Mouse (Mus musculus): Measurements from ENCODE around the gene Slc25a36. TPM values are rescaled to one million over a fixed set of nuclear protein-coding genes. Genes with fewer than 3 reads are reported as not detected.
A peak's percentile ranks its signal among the peaks of the same experiment; 100 is the strongest.

Gene Slc25a36
- 100 to 1,000 TPM; 101 to 374 (median 285) TPM for total RNA-seq (2018; cell fraction: chromatin; rRNA removed)
- total RNA-seq (2018; cell fraction: cytosol; rRNA removed), result 10 to 100 TPM; 13.6 to 46.8 (median 28.4) TPM
- 100 to 1,000 TPM in 25 of 26 experiments, 10 to 100 TPM in 1; 99.3 to 306 (median 200) TPM for total RNA-seq (2018; cell fraction: nucleus; rRNA removed)
- 26.4 to 34.9 TPM (median 30.1 TPM) in 3 replicates for polyA plus RNA-seq (2018)

GRCm38 (mm10) chr9:97110571-97111390, at the start of gene Slc25a36:
Gene Slc25a36 (minus strand): TSS chr9:97111157.
- H3K36me3 ChIP-seq (ENCODE audit: inconsistent target), result no peaks in the 10 kb centered on the region
- under 1% methylated on average over 88 of the region's 91 CpGs for WGBS (ENCODE audit: missing documents)
- peaks cover 46% of the 10 kb centered on the region for H3K79me2 ChIP-seq (ENCODE audit: inconsistent target)
- H3K27ac ChIP-seq, result peak within 1 kb of the TSS; percentile 45
- peak within 1 kb of the TSS; percentile 55 for H3K4me3 ChIP-seq (ENCODE audit: inconsistent target)

- no peak overlapping the region for H3K4me3 ChIP-seq (ENCODE audit: inconsistent target)
- 81% methylated on average over 3 of the region's 3 CpGs for WGBS (ENCODE audit: missing documents)
- no peaks in the 10 kb centered on the region for H3K36me3 ChIP-seq (ENCODE audit: inconsistent target)
- H3K79me2 ChIP-seq (ENCODE audit: inconsistent target), result no peaks in the 10 kb centered on the region
- H3K27ac ChIP-seq, result no peak overlapping the region
Observed at GRCm38 (mm10) chr9:97158412-97158811, 47.5 kb upstream of the Slc25a36 start.

GRCm38 (mm10) chr9:97155981-97156380, 45.0 kb upstream of the Slc25a36 start:
- Histone ChIP-seq H3K27ac (no peak overlapping the region), H3K4me3 (ENCODE audit: inconsistent target) (no peak overlapping the region), H3K79me2 (ENCODE audit: inconsistent target) (no peaks in the 10 kb centered on the region), H3K36me3 (ENCODE audit: inconsistent target) (no peaks in the 10 kb centered on the region)
- WGBS (ENCODE audit: missing documents), result 90% methylated on average over 3 of the region's 3 CpGs

- no peak overlapping the region for H3K27ac ChIP-seq
- no peaks in the 10 kb centered on the region for H3K36me3 ChIP-seq (ENCODE audit: inconsistent target)
- H3K79me2 ChIP-seq (ENCODE audit: inconsistent target), result no peaks in the 10 kb centered on the region
- no peak overlapping the region for H3K4me3 ChIP-seq (ENCODE audit: inconsistent target)
- 93% methylated on average over 4 of the region's 4 CpGs for WGBS (ENCODE audit: missing documents)
Observed at GRCm38 (mm10) chr9:97154956-97155355, 44.0 kb upstream of the Slc25a36 start.

- Histone ChIP-seq H3K4me3 (ENCODE audit: inconsistent target) (no peak overlapping the region), H3K27ac (no peak overlapping the region), H3K36me3 (ENCODE audit: inconsistent target) (no peaks in the 10 kb centered on the region), H3K79me2 (ENCODE audit: inconsistent target) (no peaks in the 10 kb centered on the region)
- 89% methylated on average over 3 of the region's 3 CpGs for WGBS (ENCODE audit: missing documents)
Observed at GRCm38 (mm10) chr9:97153006-97153405, 42.0 kb upstream of the Slc25a36 start.

GRCm38 (mm10) chr9:97147270-97147669, 36.3 kb upstream of the Slc25a36 start:
- no peaks in the 10 kb centered on the region for H3K36me3 ChIP-seq (ENCODE audit: inconsistent target)
- no peak overlapping the region for H3K27ac ChIP-seq
- 70% methylated on average over 2 of the region's 2 CpGs for WGBS (ENCODE audit: missing documents)
- no peak overlapping the region for H3K4me3 ChIP-seq (ENCODE audit: inconsistent target)
- H3K79me2 ChIP-seq (ENCODE audit: inconsistent target), result no peaks in the 10 kb centered on the region

- Histone ChIP-seq H3K27ac (no peak overlapping the region), H3K36me3 (ENCODE audit: inconsistent target) (no peaks in the 10 kb centered on the region), H3K79me2 (ENCODE audit: inconsistent target) (no peaks in the 10 kb centered on the region), H3K4me3 (ENCODE audit: inconsistent target) (no peak overlapping the region)
- WGBS (ENCODE audit: missing documents), result 87% methylated on average over 6 of the region's 6 CpGs
Observed at GRCm38 (mm10) chr9:97145351-97145750, 34.4 kb upstream of the Slc25a36 start.

- Histone ChIP-seq H3K27ac (no peak overlapping the region), H3K4me3 (ENCODE audit: inconsistent target) (no peak overlapping the region), H3K36me3 (ENCODE audit: inconsistent target) (no peaks in the 10 kb centered on the region), H3K79me2 (ENCODE audit: inconsistent target) (no peaks in the 10 kb centered on the region)
- 93% methylated on average over 5 of the region's 5 CpGs for WGBS (ENCODE audit: missing documents)
Observed at GRCm38 (mm10) chr9:97143416-97143815, 32.5 kb upstream of the Slc25a36 start.

GRCm38 (mm10) chr9:97142558-97142957, 31.6 kb upstream of the Slc25a36 start:
- Histone ChIP-seq H3K36me3 (ENCODE audit: inconsistent target) (no peaks in the 10 kb centered on the region), H3K4me3 (ENCODE audit: inconsistent target) (no peak overlapping the region), H3K27ac (no peak overlapping the region), H3K79me2 (ENCODE audit: inconsistent target) (no peaks in the 10 kb centered on the region)
- no CpG with 5 or more reads among the region's 1 CpGs for WGBS (ENCODE audit: missing documents)

GRCm38 (mm10) chr9:97141723-97142122, 30.8 kb upstream of the Slc25a36 start:
- no peak overlapping the region for H3K4me3 ChIP-seq (ENCODE audit: inconsistent target)
- no peaks in the 10 kb centered on the region for H3K79me2 ChIP-seq (ENCODE audit: inconsistent target)
- no peak overlapping the region for H3K27ac ChIP-seq
- no peaks in the 10 kb centered on the region for H3K36me3 ChIP-seq (ENCODE audit: inconsistent target)
- WGBS (ENCODE audit: missing documents), result 81% methylated on average over 2 of the region's 2 CpGs

- 81% methylated on average over 10 of the region's 10 CpGs for WGBS (ENCODE audit: missing documents)
- Histone ChIP-seq H3K4me3 (ENCODE audit: inconsistent target) (no peak overlapping the region), H3K79me2 (ENCODE audit: inconsistent target) (no peaks in the 10 kb centered on the region), H3K27ac (no peak overlapping the region), H3K36me3 (ENCODE audit: inconsistent target) (no peaks in the 10 kb centered on the region)
Observed at GRCm38 (mm10) chr9:97140145-97140932, 29.4 kb upstream of the Slc25a36 start.

- Histone ChIP-seq H3K4me3 (ENCODE audit: inconsistent target) (no peak overlapping the region), H3K27ac (no peak overlapping the region), H3K36me3 (ENCODE audit: inconsistent target) (no peaks in the 10 kb centered on the region), H3K79me2 (ENCODE audit: inconsistent target) (no peaks in the 10 kb centered on the region)
- WGBS (ENCODE audit: missing documents), result 50% methylated on average over 3 of the region's 4 CpGs
Observed at GRCm38 (mm10) chr9:97137678-97138077, 26.7 kb upstream of the Slc25a36 start.

- no peak overlapping the region for H3K27ac ChIP-seq
- H3K79me2 ChIP-seq (ENCODE audit: inconsistent target), result no peaks in the 10 kb centered on the region
- H3K36me3 ChIP-seq (ENCODE audit: inconsistent target), result no peaks in the 10 kb centered on the region
- H3K4me3 ChIP-seq (ENCODE audit: inconsistent target), result no peak overlapping the region
- WGBS (ENCODE audit: missing documents), result 72% methylated on average over 4 of the region's 4 CpGs
Observed at GRCm38 (mm10) chr9:97137116-97137515, 26.2 kb upstream of the Slc25a36 start.

- WGBS (ENCODE audit: missing documents), result 93% methylated on average over 4 of the region's 4 CpGs
- Histone ChIP-seq H3K4me3 (ENCODE audit: inconsistent target) (no peak overlapping the region), H3K27ac (no peak overlapping the region), H3K36me3 (ENCODE audit: inconsistent target) (no peaks in the 10 kb centered on the region), H3K79me2 (ENCODE audit: inconsistent target) (no peaks in the 10 kb centered on the region)
Observed at GRCm38 (mm10) chr9:97135866-97136265, 24.9 kb upstream of the Slc25a36 start.

GRCm38 (mm10) chr9:97133178-97133577, 22.2 kb upstream of the Slc25a36 start:
- Histone ChIP-seq H3K4me3 (ENCODE audit: inconsistent target) (no peak overlapping the region), H3K36me3 (ENCODE audit: inconsistent target) (no peaks in the 10 kb centered on the region), H3K27ac (no peak overlapping the region), H3K79me2 (ENCODE audit: inconsistent target) (no peaks in the 10 kb centered on the region)
- WGBS (ENCODE audit: missing documents), result 61% methylated on average over 7 of the region's 8 CpGs
